Mouse (Mus musculus) midbrain, embryonic 14.5 days (tissue): ENCODE measurements around the gene Cbx1. TPM values are rescaled to one million over a fixed set of nuclear protein-coding genes. Genes with fewer than 3 reads are reported as not detected.

Source experiments
- ATAC-seq: fragments of 200-750 bp; cut with Nextera tagmentation; 2 replicates; pipeline ENCODE4 v1.8.0; 2017; ENCODE audit warnings: moderate number of reproducible peaks, moderate library complexity; ENCODE audit not compliant: low FRiP score, low TSS enrichment
- DNase-seq: peaks from one replicate; pipeline ENCODE4 v3.0.0-alpha.2; 2015
- H3K27ac ChIP-seq: fragments of 300-500 bp; sonication (generic); replicated peaks from 2 replicates; pipeline ENCODE4 v1.5.1; 2014; ENCODE audit warnings: mild to moderate bottlenecking, low read depth, low read length, moderate library complexity
- H3K27me3 ChIP-seq: fragments of 300-500 bp; sonication (generic); 2 replicates; pipeline ENCODE4 v1.6.1; 2014; ENCODE audit warnings: low read length, control low read depth, mixed read lengths; ENCODE audit not compliant: control insufficient read depth, insufficient read depth
- H3K36me3 ChIP-seq: fragments of 300-500 bp; sonication (generic); 2 replicates; pipeline ENCODE4 v1.6.1; 2014; ENCODE audit warnings: low read length, control low read depth; ENCODE audit not compliant: control insufficient read depth, insufficient read depth
- H3K4me1 ChIP-seq: fragments of 300-500 bp; sonication (generic); 2 replicates; pipeline ENCODE4 v1.6.1; 2014; ENCODE audit warnings: mild to moderate bottlenecking, antibody characterized with exemption, low read length, control low read depth; ENCODE audit not compliant: control insufficient read depth, insufficient read depth
- H3K4me2 ChIP-seq: fragments of 300-500 bp; sonication (generic); 2 replicates; pipeline ENCODE4 v1.6.1; 2014; ENCODE audit warnings: mild to moderate bottlenecking, low read length, moderate library complexity
- H3K4me3 ChIP-seq: fragments of 300-500 bp; sonication (generic); replicated peaks from 2 replicates; pipeline ENCODE4 v1.5.1; 2014; ENCODE audit warnings: low read depth, low read length
- H3K9ac ChIP-seq: fragments of 300-500 bp; sonication (generic); replicated peaks from 2 replicates; pipeline ENCODE4 v1.6.1; 2014; ENCODE audit warnings: mild to moderate bottlenecking, low read length, moderate library complexity
- H3K9me3 ChIP-seq: fragments of 300-500 bp; sonication (generic); 2 replicates; pipeline ENCODE4 v1.6.1; 2016; ENCODE audit warnings: low read length, control low read depth, mixed read lengths; ENCODE audit not compliant: control insufficient read depth
- WGBS: fragments of 180-500 bp; shearing (Covaris S2); extraction: QIAGEN DNeasy Blood & Tissue Kit; methylation state at CpG from one replicate; pipeline ENCODE4 v1.1.7; 2014; 5-methylcytosine and 5-hydroxymethylcytosine counted together
- polyA plus RNA-seq: library from polyadenylated mRNA; unstranded; fragments of >200 nt; fragmentation: Nextera tagmentation; extraction: Ambion mirVana; gene quantifications from 2 replicates; pipeline ENCODE4 v1.2.1, GENCODE M21; 2014

The Cbx1 gene
- polyA plus RNA-seq, 1 experiment from 2014 or later = 73.9 TPM

- H3K27me3 ChIP-seq = no peaks in the 10 kb centered on the region
- H3K27ac ChIP-seq = peak overlapping the region; percentile 62
- peaks cover 45% of the 10 kb centered on the region for H3K36me3 ChIP-seq
- no peaks in the 10 kb centered on the region for H3K9me3 ChIP-seq
- H3K4me3 ChIP-seq = no peak overlapping the region
- no peak overlapping the region for H3K4me2 ChIP-seq
- H3K4me1 ChIP-seq = peaks cover 20% of the 10 kb centered on the region; the same call in 1 of the 2 replicates
- ATAC-seq = peak; percentile 70; the same call in 1 of the 2 replicates
- H3K9ac ChIP-seq = no peak overlapping the region
- DNase-seq = peak; percentile 75
- WGBS = 10% methylated on average over 7 of the region's 7 CpGs
These were observed 21.8 kb upstream of the Cbx1 start for GRCm38 (mm10) chr11:96767096-96767495.

GRCm38 (mm10) chr11:96768240-96768639 is 20.7 kb upstream of the Cbx1 start:
- H3K27ac ChIP-seq = peak overlapping the region; percentile 39; the same call in 1 of the 2 replicates
- H3K36me3 ChIP-seq = peaks cover 56% of the 10 kb centered on the region
- H3K9ac ChIP-seq = no peak overlapping the region; the same call in 1 of the 2 replicates

GRCm38 (mm10) chr11:96771274-96771975 is 17.5 kb upstream of the Cbx1 start:
- ATAC-seq (no peak), DNase-seq (no peak)
- Histone ChIP-seq H3K9me3 (no peaks in the 10 kb centered on the region), H3K9ac (no peak overlapping the region), H3K27ac (no peak overlapping the region), H3K4me1 (peaks cover 15% of the 10 kb centered on the region), H3K36me3 (peaks cover 64% of the 10 kb centered on the region), H3K27me3 (no peaks in the 10 kb centered on the region), H3K4me3 (no peak overlapping the region), H3K4me2 (no peak overlapping the region)
- WGBS = 97% methylated on average over 9 of the region's 9 CpGs

More at GRCm38 (mm10) chr11:96768240-96768639, 20.7 kb upstream of the Cbx1 start:
- H3K9me3 ChIP-seq = no peaks in the 10 kb centered on the region
- DNase-seq (no peak), ATAC-seq (no peak)
- WGBS = 70% methylated on average over 9 of the region's 9 CpGs
- H3K27me3 ChIP-seq = no peaks in the 10 kb centered on the region
- H3K4me3 ChIP-seq = no peak overlapping the region
- no peak overlapping the region for H3K4me2 ChIP-seq
- H3K4me1 ChIP-seq = peaks cover 20% of the 10 kb centered on the region; the same call in 1 of the 2 replicates

GRCm38 (mm10) chr11:96772413-96772812 is 16.5 kb upstream of the Cbx1 start:
- DNase-seq (no peak), ATAC-seq (no peak)
- Histone ChIP-seq H3K4me2 (no peak overlapping the region), H3K4me3 (no peak overlapping the region), H3K9ac (no peak overlapping the region), H3K9me3 (no peaks in the 10 kb centered on the region), H3K27ac (no peak overlapping the region), H3K27me3 (no peaks in the 10 kb centered on the region), H3K4me1 (peaks cover 15% of the 10 kb centered on the region), H3K36me3 (peaks cover 64% of the 10 kb centered on the region)
- WGBS = 92% methylated on average over 9 of the region's 9 CpGs

- 82% methylated on average over 3 of the region's 3 CpGs for WGBS
- ATAC-seq = no peak
- H3K27ac ChIP-seq = no peak overlapping the region
- no peak overlapping the region for H3K9ac ChIP-seq
- 0 out of 2 replicates have a peak overlapping the region, but pooled peaks have one; percentile 82 for H3K4me2 ChIP-seq
- no peak for DNase-seq
- peaks cover 45% of the 10 kb centered on the region for H3K36me3 ChIP-seq
- no peaks in the 10 kb centered on the region for H3K9me3 ChIP-seq
- H3K4me1 ChIP-seq = peaks cover 8% of the 10 kb centered on the region
- H3K27me3 ChIP-seq = no peaks in the 10 kb centered on the region
- H3K4me3 ChIP-seq = no peak overlapping the region
These were observed 14.4 kb upstream of the Cbx1 start for GRCm38 (mm10) chr11:96774536-96774935.

GRCm38 (mm10) chr11:96775063-96775462 is 13.9 kb upstream of the Cbx1 start:
- Histone ChIP-seq H3K9me3 (no peaks in the 10 kb centered on the region), H3K27me3 (no peaks in the 10 kb centered on the region), H3K4me1 (peaks cover 8% of the 10 kb centered on the region), H3K4me2 (0 out of 2 replicates have a peak overlapping the region, but pooled peaks have one; percentile 82), H3K27ac (no peak overlapping the region), H3K4me3 (no peak overlapping the region), H3K9ac (no peak overlapping the region), H3K36me3 (peaks cover 40% of the 10 kb centered on the region)
- 84% methylated on average over 8 of the region's 8 CpGs for WGBS
- DNase-seq = no peak
- no peak for ATAC-seq

- Histone ChIP-seq H3K9me3 (no peaks in the 10 kb centered on the region), H3K27ac (no peak overlapping the region), H3K27me3 (no peaks in the 10 kb centered on the region), H3K36me3 (peaks cover 34% of the 10 kb centered on the region), H3K4me3 (no peak overlapping the region), H3K4me1 (peaks cover 8% of the 10 kb centered on the region), H3K9ac (no peak overlapping the region), H3K4me2 (peak overlapping the region; percentile 82; the same call in 1 of the 2 replicates)
- 70% methylated on average over 7 of the region's 7 CpGs for WGBS
- no peak for ATAC-seq
- no peak for DNase-seq
These were observed 13.3 kb upstream of the Cbx1 start for GRCm38 (mm10) chr11:96775665-96776064.

- Histone ChIP-seq H3K9me3 (no peaks in the 10 kb centered on the region), H3K9ac (no peak overlapping the region), H3K27me3 (no peaks in the 10 kb centered on the region), H3K4me3 (peak overlapping the region; percentile 53; the same call in 1 of the 2 replicates), H3K4me2 (peak overlapping the region; percentile 82), H3K27ac (no peak overlapping the region), H3K36me3 (peaks cover 30% of the 10 kb centered on the region), H3K4me1 (peaks cover 8% of the 10 kb centered on the region)
- no peak for ATAC-seq
- peak; percentile 28 for DNase-seq
- WGBS = 54% methylated on average over 3 of the region's 3 CpGs
These were observed 12.9 kb upstream of the Cbx1 start for GRCm38 (mm10) chr11:96776068-96776467.
